Mouse (Mus musculus) megakaryocyte-erythroid progenitor cell, adult 5 weeks (primary cell): ENCODE measurements around the gene Cfap57. TPM values are rescaled to one million over a fixed set of nuclear protein-coding genes. Genes with fewer than 3 reads are reported as not detected.

Experiments used
- polyA plus RNA-seq: library from polyadenylated mRNA; stranded (reverse); fragments of >175 nt; gene quantifications from 2 replicates; pipeline ENCODE4 v1.2.3, GENCODE M21; 2012

Gene Cfap57
- polyA plus RNA-seq, result 0.15 and 0.48 TPM in 2 replicates

GRCm38 (mm10) chr4:118620279-118620966 lies at the start of gene Cfap57, which contains the start of gene Ebna1bp2:
TSS of gene Cfap57 (minus strand) at chr4:118620777.
TSS of gene Ebna1bp2 (plus strand) at chr4:118620799.

DNA sequence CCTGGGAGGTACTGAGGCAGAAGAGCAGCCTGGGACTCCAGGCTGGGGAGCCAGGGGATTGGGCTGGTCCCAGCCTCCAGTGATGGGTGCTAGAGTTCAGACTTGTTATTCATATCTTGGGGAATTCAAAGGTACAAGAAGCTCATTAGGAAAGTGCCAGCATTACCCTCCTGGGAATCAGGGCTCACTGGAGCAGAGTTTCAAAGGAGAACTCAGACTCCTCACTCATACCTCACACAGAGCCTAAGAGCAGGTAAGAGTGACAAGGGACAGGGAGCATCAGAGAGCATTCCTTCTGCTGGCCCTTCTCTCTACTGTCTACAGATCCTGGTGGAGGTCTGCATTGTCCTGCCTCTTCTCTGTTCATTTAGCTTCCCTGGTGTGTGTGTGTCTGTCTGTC lies 38.1 kb upstream of the Cfap57 start, which contains the start of gene Olfr62:
Olfr62 (plus strand) TSS at position 301 of the 400 bp plus-strand sequence.

GRCm38 (mm10) chr4:118543592-118544260 lies 76.9 kb downstream of the Cfap57 start, which contains the start of gene Tmem125:
TSS of gene Tmem125 (minus strand) at chr4:118544044.

DNA sequence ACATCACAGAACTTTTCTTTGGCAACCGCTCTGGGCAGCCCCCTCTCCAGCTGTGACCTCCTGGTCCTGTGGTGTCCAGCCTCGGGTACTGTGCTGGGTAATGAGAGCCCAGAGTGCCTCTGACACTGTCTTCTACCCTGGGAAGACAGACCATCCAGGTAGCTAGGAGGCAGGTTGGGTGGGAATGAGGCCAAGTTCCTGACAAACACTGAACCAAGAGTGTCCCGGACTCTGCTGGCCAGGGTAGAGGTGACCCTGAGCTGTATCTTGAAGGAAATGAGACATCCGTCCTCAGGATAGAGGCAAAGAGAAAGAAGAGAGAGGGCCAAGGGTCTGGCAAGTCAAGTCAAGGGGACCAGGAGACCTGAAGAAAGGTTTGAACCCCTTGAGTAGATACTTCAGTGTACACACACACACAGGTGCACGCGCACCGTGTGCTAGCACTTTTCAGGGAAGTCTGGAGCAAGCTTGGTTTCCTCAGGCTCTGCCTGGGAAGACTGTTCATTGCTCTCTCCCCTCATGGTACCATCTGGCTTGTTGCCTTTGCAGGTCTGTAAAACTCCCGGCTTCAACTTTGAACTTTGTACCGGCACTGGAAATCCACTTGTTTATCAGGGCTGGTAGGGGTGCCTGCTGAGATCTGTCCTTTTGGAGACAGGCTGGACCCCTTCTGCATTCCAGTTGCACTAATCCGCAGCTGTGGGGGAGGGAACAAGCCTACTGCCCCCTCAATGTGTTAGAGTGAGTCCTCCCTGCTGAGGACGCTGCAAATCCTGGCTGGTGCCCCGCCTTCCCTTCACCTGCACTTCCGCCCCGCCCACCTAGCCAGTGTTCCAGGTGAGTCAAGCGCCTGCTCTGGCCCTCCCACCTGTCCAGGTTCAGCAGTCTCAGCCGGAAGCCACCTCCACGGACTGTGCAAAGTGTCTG lies 93.9 kb downstream of the Cfap57 start, which contains the start of gene 2610528J11Rik:
2610528J11Rik (plus strand) TSS at position 592 of the 927 bp plus-strand sequence.

Other genes with a start within 250 kb of the Cfap57 start
- gene Szt2, start 211.5 kb downstream of the Cfap57 start, polyA plus RNA-seq, result 62.9 and 83.0 TPM in 2 replicates
- 21.4 and 25.8 TPM in 2 replicates for gene Med8, start 211.4 kb downstream of the Cfap57 start, polyA plus RNA-seq
- 65.0 and 83.4 TPM in 2 replicates for gene Elovl1, start 192.7 kb downstream of the Cfap57 start, polyA plus RNA-seq
- 93.6 and 123 TPM in 2 replicates for gene Cdc20, start 183.4 kb downstream of the Cfap57 start, polyA plus RNA-seq
- 21.8 and 37.2 TPM in 2 replicates for gene Mpl, start 163.3 kb downstream of the Cfap57 start, polyA plus RNA-seq
- gene Tie1, start 130.7 kb downstream of the Cfap57 start, polyA plus RNA-seq, result 19.4 and 28.6 TPM in 2 replicates
- gene 2610528J11Rik, start 93.8 kb downstream of the Cfap57 start, polyA plus RNA-seq, result 0.40 and 0.70 TPM in 2 replicates
- 0.21 and 0.51 TPM in 2 replicates for gene Tmem125, start 76.7 kb downstream of the Cfap57 start, polyA plus RNA-seq
- 22.2 and 32.5 TPM in 2 replicates for gene Ebna1bp2, start within 50 bp of the Cfap57 start, polyA plus RNA-seq
- not detected in 2 replicates for gene Olfr62, start 38.2 kb upstream of the Cfap57 start, polyA plus RNA-seq
- not detected in 2 replicates for gene Olfr1342, start 72.0 kb upstream of the Cfap57 start, polyA plus RNA-seq
- gene Olfr1341, start 82.7 kb upstream of the Cfap57 start, polyA plus RNA-seq, result not detected in 2 replicates
- gene Olfr1340, start 99.4 kb upstream of the Cfap57 start, polyA plus RNA-seq, result not detected in 2 replicates
- not detected in 2 replicates for gene Olfr1339, start 111.4 kb upstream of the Cfap57 start, polyA plus RNA-seq
- gene Olfr1338, start 138.0 kb upstream of the Cfap57 start, polyA plus RNA-seq, result 0.02 TPM in 1 of 2 replicates, not detected in the other
- gene Olfr1337, start 161.8 kb upstream of the Cfap57 start, polyA plus RNA-seq, result not detected in 2 replicates
- not detected in 2 replicates for gene Olfr1335, start 189.2 kb upstream of the Cfap57 start, polyA plus RNA-seq
- not detected in 2 replicates for gene Olfr1333, start 215.5 kb upstream of the Cfap57 start, polyA plus RNA-seq
- not detected in 2 replicates for gene Olfr1331, start 243.9 kb upstream of the Cfap57 start, polyA plus RNA-seq